Mouse (Mus musculus) hindbrain, embryonic 15.5 days (tissue): ENCODE measurements around the gene Faf1. TPM values are rescaled to one million over a fixed set of nuclear protein-coding genes. Genes with fewer than 3 reads are reported as not detected.
A peak's percentile ranks its signal among the peaks of the same experiment; 100 is the strongest.

Experiments used
- ATAC-seq: fragments of 200-750 bp; cut with Nextera tagmentation; 2 replicates; pipeline ENCODE4 v1.8.0; 2017; ENCODE audit warnings: low read depth, moderate number of reproducible peaks, moderate TSS enrichment; ENCODE audit not compliant: low FRiP score
- H3K27ac ChIP-seq: fragments of 300-500 bp; sonication (generic); replicated peaks from 2 replicates; pipeline ENCODE4 v1.5.1; 2015; ENCODE audit warnings: mild to moderate bottlenecking, inconsistent platforms
- H3K27me3 ChIP-seq: fragments of 300-500 bp; sonication (generic); 2 replicates; pipeline ENCODE4 v1.6.1; 2015; ENCODE audit warnings: control low read depth, inconsistent platforms
- H3K36me3 ChIP-seq: fragments of 300-500 bp; sonication (generic); 2 replicates; pipeline ENCODE4 v1.6.1; 2015; ENCODE audit warnings: control low read depth, inconsistent platforms
- H3K4me1 ChIP-seq: fragments of 300-500 bp; sonication (generic); replicated peaks from 2 replicates; pipeline ENCODE4 v1.6.1; 2015; ENCODE audit warnings: control low read depth, inconsistent platforms
- H3K4me2 ChIP-seq: fragments of 300-500 bp; sonication (generic); 2 replicates; pipeline ENCODE4 v1.6.1; 2015; ENCODE audit warnings: moderate library complexity, mild to moderate bottlenecking, inconsistent platforms
- H3K4me3 ChIP-seq: fragments of 300-500 bp; sonication (generic); 2 replicates; pipeline ENCODE4 v1.5.1; 2015; ENCODE audit warnings: mild to moderate bottlenecking, inconsistent platforms
- H3K9ac ChIP-seq: fragments of 300-500 bp; sonication (generic); 2 replicates; pipeline ENCODE4 v1.6.1; 2015; ENCODE audit warnings: inconsistent platforms
- H3K9me3 ChIP-seq: fragments of 300-500 bp; sonication (generic); 2 replicates; pipeline ENCODE4 v1.6.1; 2016; ENCODE audit warnings: control low read depth, inconsistent platforms
- WGBS: fragments of 180-500 bp; shearing (Covaris S2); methylation state at CpG from one replicate; pipeline ENCODE4 v1.1.7; 2015; 5-methylcytosine and 5-hydroxymethylcytosine counted together
- polyA plus RNA-seq: library from polyadenylated mRNA; unstranded; fragments of >200 nt; fragmentation: Nextera tagmentation; extraction: Ambion mirVana; gene quantifications from 2 replicates; pipeline ENCODE4 v1.2.1, GENCODE M21; 2015

Gene Faf1
- polyA plus RNA-seq, 1 experiment from 2014 or later = 31.8 TPM

DNA sequence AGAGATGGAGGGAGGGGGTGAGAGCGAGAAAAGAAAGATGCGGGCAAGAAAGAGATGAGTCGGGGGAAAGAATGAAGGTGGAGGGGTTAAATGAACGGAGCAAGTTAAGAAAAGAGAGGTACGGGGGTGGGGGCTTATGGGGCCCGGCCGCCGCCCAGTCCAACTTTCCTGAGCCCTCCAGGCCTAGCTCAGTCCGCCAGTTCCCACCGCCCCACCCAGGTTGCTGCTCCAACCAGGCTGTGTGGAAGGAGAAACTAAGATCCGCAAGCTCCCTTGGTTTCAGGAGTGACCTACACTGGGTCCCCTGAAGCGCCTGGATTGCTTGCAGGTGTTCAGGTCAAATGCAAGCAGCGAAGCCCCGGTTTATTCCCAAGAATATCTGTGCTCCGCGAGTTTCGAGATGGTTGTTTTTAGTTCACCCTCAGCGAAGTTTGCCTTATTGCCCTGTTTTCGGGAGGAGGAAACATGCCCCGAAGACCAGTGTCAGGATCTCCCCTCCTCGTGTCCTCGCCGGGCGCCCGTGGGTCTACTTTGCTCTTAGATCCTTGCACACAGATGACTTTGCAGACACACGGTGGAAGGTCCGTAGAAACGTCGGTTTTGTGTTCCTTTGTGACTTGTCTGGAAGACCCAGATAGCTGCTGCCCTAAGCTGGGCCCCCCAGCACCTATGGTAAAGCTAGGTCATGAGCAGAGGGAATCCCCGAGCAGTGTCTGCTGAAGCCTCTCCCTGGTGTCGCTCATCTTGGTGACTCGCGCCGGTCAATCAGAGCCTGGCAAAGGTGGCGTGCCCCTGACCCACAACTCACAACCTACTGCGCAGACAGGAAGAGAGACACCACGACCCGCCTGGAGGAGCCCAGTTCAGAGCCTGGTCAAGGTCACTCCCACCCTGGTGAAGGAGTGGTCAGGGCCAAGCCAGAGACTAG, 308.4 kb downstream of the Faf1 start:
- no peak overlapping the region for H3K4me2 ChIP-seq
- no peaks in the 10 kb centered on the region for H3K36me3 ChIP-seq
- H3K27ac ChIP-seq = no peak overlapping the region
- 1% methylated on average over 38 of the region's 38 CpGs for WGBS
- ATAC-seq = no peak
- H3K27me3 ChIP-seq = peaks cover 85% of the 10 kb centered on the region
- H3K4me3 ChIP-seq = no peak overlapping the region
- H3K9ac ChIP-seq = no peak overlapping the region
- H3K9me3 ChIP-seq = no peaks in the 10 kb centered on the region
- peaks cover 14% of the 10 kb centered on the region for H3K4me1 ChIP-seq

DNA sequence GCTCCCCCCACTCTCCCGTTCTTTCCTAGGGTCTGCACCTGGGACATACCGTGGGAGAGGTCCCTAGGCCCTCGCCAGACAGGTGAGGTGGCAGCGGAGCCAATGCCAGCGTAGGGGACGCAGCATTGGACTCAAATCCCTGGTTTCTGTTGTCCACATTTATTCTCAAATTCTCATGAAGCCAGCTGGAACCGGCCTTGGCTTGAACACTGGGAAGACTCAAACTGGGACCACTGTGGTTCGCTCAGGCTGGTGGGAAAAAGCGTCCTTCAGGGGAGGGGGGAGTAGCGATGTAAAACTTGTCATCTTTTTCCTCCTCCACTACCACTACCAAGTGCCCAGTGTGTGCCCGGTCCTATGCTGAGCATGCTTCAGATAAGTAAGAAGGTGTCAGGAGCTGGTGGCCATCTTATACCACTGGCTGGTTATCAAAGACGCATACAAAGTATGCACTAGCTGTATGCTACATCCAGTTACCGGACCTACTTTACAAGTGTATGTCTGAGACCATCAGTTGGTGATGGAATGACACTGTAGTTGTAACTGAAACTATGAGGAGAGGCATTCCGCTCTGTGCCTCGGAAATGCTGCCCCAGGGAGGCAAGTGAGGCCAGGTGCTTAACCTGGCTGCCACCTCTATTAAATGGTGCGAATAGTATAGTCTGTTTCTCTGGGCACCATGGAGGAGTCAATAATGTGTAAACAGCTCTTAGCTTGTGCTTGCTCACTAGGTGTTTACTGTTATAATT, 309.2 kb downstream of the Faf1 start:
- Histone ChIP-seq H3K27me3 (peaks cover 84% of the 10 kb centered on the region), H3K36me3 (no peaks in the 10 kb centered on the region), H3K4me3 (no peak overlapping the region), H3K4me2 (no peak overlapping the region), H3K4me1 (peaks cover 10% of the 10 kb centered on the region), H3K9me3 (no peaks in the 10 kb centered on the region), H3K27ac (no peak overlapping the region), H3K9ac (no peak overlapping the region)
- ATAC-seq = 0 out of 2 replicates have a peak, but pooled peaks have one; percentile 40
- 4% methylated on average over 16 of the region's 16 CpGs for WGBS

DNA sequence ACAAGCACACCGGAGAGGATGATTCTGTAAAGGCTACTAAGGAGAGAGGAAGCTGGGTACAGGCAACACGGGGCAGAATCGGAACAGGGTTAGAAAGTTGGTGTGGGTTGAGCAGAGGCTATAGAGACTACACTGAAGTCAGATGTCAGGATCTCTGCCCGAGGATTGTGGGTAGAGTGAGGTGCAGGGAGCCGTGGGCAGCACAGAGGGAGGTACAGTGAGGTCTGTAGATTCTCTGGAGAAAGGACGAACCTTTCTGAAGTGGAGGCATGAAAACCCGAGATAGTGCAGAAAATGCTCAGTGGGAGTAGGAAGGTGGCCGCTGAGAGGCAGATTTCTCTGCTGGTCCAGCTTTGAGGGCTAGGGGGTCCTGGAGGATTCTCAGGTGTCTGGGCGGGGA, 309.9 kb downstream of the Faf1 start:
- Histone ChIP-seq H3K9ac (no peak overlapping the region), H3K4me1 (peaks cover 10% of the 10 kb centered on the region), H3K27ac (no peak overlapping the region), H3K36me3 (no peaks in the 10 kb centered on the region), H3K27me3 (peaks cover 82% of the 10 kb centered on the region), H3K9me3 (no peaks in the 10 kb centered on the region), H3K4me2 (no peak overlapping the region), H3K4me3 (no peak overlapping the region)
- WGBS = 3% methylated on average over 9 of the region's 9 CpGs
- no peak for ATAC-seq

DNA sequence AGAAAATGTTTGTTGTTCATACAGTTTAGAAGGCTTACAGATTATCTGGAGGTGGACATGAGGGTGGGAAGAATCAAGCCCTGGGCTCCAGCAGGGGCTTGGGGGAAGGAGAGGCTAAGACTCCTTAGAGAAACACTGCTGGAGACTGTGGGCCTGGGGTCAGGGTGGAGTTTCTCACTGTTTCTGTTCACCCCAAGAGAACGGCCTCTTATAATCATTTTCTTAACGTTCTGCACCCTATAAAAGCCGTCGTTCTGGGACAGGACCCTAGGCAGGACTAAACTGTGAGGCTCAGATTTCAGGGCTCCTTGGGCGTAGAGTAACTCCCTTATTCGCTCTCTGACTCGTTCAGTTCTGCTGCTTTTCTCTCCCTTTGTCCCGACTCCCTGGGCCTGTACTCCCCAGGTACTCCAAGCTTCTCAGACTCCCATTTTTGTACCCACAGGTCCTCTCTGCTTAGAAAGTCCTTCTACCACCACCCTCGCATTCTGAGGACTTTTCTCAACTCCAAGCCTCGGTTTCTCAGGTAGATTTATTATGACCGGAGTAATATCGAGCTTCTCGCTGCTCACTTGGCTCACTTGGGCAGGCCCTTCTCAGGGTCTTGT, 310.5 kb downstream of the Faf1 start:
- H3K27me3 ChIP-seq = peaks cover 80% of the 10 kb centered on the region
- H3K4me3 ChIP-seq = no peak overlapping the region
- H3K27ac ChIP-seq = no peak overlapping the region
- H3K4me1 ChIP-seq = peaks cover 7% of the 10 kb centered on the region
- H3K4me2 ChIP-seq = no peak overlapping the region
- H3K36me3 ChIP-seq = no peaks in the 10 kb centered on the region
- ATAC-seq = no peak
- no peak overlapping the region for H3K9ac ChIP-seq
- 4% methylated on average over 13 of the region's 13 CpGs for WGBS
- no peaks in the 10 kb centered on the region for H3K9me3 ChIP-seq

DNA sequence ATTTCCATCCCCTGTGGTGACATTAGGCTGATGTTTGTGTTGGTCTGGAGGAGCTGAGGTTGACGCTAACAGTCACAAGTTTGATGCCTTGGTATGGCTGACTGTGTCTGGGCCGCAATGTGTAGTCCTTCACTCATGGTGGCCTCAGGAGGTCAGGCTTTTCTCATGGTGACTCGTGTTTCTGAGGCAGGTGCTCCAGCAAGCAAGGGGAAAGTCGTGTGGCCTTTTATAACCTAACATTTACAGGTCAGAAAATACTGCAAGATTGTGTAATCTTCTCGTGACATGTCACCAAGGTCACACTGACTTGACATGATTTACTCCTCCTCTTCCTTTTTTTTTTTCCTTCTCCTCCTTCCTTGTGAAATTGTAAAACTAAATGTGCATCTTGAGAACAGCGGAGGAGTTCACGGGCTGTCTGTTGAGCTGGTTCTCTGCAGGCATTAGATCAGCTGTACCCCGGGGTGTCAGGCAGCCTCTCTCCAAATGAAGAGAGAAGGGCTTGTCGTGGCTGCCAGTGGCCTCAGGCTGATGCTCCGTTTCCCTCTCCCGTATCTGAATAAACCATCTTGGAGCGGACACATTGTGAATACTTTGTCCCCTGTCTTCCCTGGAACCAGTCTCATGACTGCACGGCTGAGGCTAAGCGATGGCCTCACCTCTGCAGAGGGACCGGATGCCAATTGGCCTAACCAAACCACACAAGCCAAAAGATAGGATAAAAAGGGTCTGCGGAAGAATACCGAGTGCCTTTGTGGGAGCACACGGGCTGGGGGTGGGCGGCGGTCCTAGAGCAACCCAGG, 311.4 kb downstream of the Faf1 start:
- no peak for ATAC-seq
- WGBS = 2% methylated on average over 18 of the region's 20 CpGs
- Histone ChIP-seq H3K9ac (no peak overlapping the region), H3K4me3 (no peak overlapping the region), H3K36me3 (no peaks in the 10 kb centered on the region), H3K27me3 (peaks cover 82% of the 10 kb centered on the region), H3K4me2 (no peak overlapping the region), H3K27ac (no peak overlapping the region), H3K4me1 (no peaks in the 10 kb centered on the region), H3K9me3 (no peaks in the 10 kb centered on the region)

DNA sequence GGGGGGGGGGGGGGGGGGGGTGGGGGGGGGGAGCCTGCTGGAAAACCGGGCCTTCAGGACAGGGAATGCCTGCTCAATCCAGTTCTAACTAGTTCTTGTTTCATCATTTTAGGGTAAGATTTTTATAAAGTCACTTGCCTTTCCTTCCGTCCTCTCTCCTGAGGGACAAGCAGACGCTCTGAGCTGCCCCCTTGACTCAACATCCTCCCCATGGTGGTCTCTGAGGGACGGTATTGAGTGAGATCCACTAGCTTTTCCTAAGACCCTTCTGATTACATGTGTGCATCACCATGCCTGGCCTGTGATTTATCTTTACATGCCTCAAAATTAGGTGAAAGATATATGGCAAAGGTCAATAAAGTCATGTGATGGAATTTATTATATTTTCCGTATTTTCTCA, 312.0 kb downstream of the Faf1 start:
- H3K27ac ChIP-seq = no peak overlapping the region
- 9% methylated on average over 5 of the region's 5 CpGs for WGBS
- H3K27me3 ChIP-seq = peaks cover 87% of the 10 kb centered on the region
- no peak overlapping the region for H3K4me2 ChIP-seq
- H3K9ac ChIP-seq = no peak overlapping the region
- no peak overlapping the region for H3K4me3 ChIP-seq
- ATAC-seq = no peak
- no peaks in the 10 kb centered on the region for H3K9me3 ChIP-seq
- H3K4me1 ChIP-seq = no peaks in the 10 kb centered on the region
- H3K36me3 ChIP-seq = no peaks in the 10 kb centered on the region

DNA sequence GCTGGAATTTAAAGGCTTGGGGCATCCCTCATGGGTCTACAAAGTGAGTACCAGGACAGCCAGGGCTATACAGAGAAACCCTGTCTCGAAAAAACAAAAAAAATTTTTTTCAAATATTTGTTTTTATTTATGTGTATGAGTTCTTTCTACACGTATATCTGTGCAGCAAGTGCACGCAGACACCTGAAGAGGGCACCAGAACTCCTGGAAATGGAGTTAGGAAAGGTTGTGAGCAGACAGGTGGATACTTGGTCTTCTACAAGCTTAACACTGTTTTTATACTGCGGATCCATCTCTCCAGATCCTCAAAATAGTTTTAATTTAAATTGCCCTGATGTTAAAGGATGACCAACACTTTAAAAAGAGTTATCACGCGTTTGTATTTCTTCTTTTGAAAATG, 312.8 kb downstream of the Faf1 start:
- H3K9ac ChIP-seq = no peak overlapping the region
- H3K4me1 ChIP-seq = no peaks in the 10 kb centered on the region
- 30% methylated on average over 6 of the region's 6 CpGs for WGBS
- no peak overlapping the region for H3K4me3 ChIP-seq
- H3K27ac ChIP-seq = no peak overlapping the region
- H3K36me3 ChIP-seq = no peaks in the 10 kb centered on the region
- no peak overlapping the region for H3K4me2 ChIP-seq
- no peaks in the 10 kb centered on the region for H3K9me3 ChIP-seq
- H3K27me3 ChIP-seq = peaks cover 89% of the 10 kb centered on the region
- no peak for ATAC-seq

DNA sequence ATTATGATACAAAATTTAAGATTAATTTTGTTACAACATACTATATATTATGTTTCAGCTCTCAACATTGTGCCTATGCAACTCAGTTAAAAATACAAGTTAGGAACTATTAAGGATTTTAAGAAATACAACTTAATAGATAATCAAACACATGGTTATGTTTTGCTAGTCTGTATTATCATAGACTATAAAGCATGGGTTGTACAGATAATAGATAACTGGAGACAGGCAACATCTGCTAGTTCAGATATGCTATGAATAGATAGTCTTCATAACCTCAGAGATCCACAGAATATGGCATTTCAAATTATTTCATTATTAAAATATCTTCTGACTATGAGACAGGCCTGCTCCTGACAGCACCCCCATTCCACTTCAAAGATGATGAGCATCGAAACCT, 329.7 kb downstream of the Faf1 start:
- 98% methylated on average over 1 of the region's 1 CpGs for WGBS
- ATAC-seq = no peak
- Histone ChIP-seq H3K9ac (no peak overlapping the region), H3K27me3 (no peaks in the 10 kb centered on the region), H3K4me2 (no peak overlapping the region), H3K4me3 (no peak overlapping the region), H3K4me1 (no peaks in the 10 kb centered on the region), H3K27ac (no peak overlapping the region), H3K9me3 (no peaks in the 10 kb centered on the region), H3K36me3 (no peaks in the 10 kb centered on the region)

Other genes starting within 250 kb of the Faf1 start
- 65.5 and 67.3 TPM in 2 replicates for gene Rnf11, start 191.9 kb upstream of the Faf1 start, polyA plus RNA-seq
- not detected in 2 replicates for gene 4930522H14Rik, start 145.3 kb upstream of the Faf1 start, polyA plus RNA-seq
- 3.9 and 4.7 TPM in 2 replicates for gene Cdkn2c, start 9.4 kb upstream of the Faf1 start, polyA plus RNA-seq